Mouse (Mus musculus): ENCODE data around the gene Rhno1.

DNA sequence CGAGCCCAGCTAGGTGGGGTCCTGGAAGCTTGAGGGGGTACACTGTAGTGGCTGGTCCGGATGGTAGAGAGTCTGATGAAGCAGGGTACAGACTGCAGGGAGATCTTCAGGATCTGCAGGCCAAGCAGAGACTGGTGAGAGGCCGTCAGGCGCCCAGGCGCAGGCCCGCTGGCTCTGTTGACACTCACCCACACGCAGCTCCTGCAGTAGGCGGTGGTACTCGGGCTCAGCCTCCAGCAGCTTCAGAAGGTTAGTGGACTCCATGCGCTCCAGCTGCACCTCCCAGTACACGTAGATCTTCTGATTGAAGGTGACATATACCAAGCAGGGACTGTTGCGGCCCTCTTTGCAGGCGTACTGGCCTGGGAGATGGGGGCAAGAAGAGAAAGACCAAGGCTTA is 47.6 kb upstream of the Rhno1 start:
- no peak for TF ChIP-seq CTCF (IDR thresholded peaks at IDR 0.05)
- no peak for TF ChIP-seq EP300 (IDR thresholded peaks at IDR 0.05)

Data from lung, postnatal 0 days (tissue).